Mouse (Mus musculus): ENCODE measurements around the gene Sypl.

DNA sequence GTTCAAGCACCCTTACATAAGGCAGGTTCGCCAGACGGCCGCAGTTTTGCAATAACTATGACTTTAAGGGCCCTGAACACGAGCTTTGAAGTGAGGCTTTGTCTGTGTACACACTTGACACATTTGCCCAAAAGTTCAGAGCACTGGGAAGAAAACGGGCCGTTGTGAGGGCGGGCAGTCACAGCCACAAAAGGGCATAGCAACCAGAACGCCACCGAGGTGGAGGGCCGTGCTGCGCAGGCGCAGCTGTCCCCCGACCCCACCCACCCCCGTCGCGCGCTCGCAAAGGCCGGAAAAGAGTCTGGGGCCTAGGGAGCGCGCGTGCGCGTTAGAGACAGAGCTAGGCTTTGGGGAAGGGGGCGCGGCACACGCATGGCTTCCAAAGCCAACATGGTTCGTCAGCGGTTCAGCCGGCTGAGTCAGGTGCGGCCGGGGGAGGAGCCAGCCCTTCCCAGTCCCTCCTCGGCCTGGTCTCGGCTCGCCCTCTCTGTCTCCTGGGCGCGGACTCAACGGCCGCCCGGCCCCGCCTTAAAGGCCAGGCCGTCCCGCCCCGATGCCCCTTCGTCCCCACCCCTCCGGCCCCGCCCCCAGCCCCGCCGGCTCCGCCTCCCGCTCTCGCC, at the start of gene Sypl:
- no peak for TF ChIP-seq TAL1 (conservative IDR thresholded peaks at IDR 0.05; ENCODE audit: low read depth, low read length)
- TF ChIP-seq GATA1 (IDR thresholded peaks at IDR 0.05; ENCODE audit: borderline replicate concordance, low read length), result no peak
- no peak for TF ChIP-seq CTCF (IDR thresholded peaks at IDR 0.05; ENCODE audit: low read depth, low read length)
- no peak for TF ChIP-seq POLR2AphosphoS5 (IDR thresholded peaks at IDR 0.05; ENCODE audit: insufficient replicate concordance, low read depth, low read length)

Measured in G1E (cell line).